Mouse (Mus musculus) cerebellum, adult 2 months (tissue): ENCODE measurements around the gene Cdh22.

Experiments used
- CTCF ChIP-seq: fragments of 200-500 bp; IDR thresholded peaks from 2 replicates; pipeline ENCODE4 v1.5.1; 2011; ENCODE audit warnings: low read depth, mild to moderate bottlenecking, control low read depth, low read length, moderate library complexity, borderline replicate concordance; ENCODE audit not compliant: insufficient read depth
- POLR2A ChIP-seq: fragments of 200-500 bp; IDR thresholded peaks from 2 replicates; pipeline ENCODE4 v1.6.1; 2011; ENCODE audit warnings: low read length, control low read depth, borderline replicate concordance; ENCODE audit not compliant: insufficient read depth

- no peak for TF ChIP-seq CTCF
- TF ChIP-seq POLR2A = no peak
These were observed 49.7 kb upstream of the Cdh22 start for GRCm38 (mm10) chr2:165284377-165284776.
